Mouse (Mus musculus): ENCODE data around the gene Wwc1. TPM values are rescaled to one million over a fixed set of nuclear protein-coding genes. Genes with fewer than 3 reads are reported as not detected.

Gene Wwc1
- polyA plus RNA-seq, 1 experiment, result 3.5 TPM

GRCm38 (mm10) chr11:35857395-35858067 is 122.8 kb downstream of the Wwc1 start:
- no peaks in the 10 kb centered on the region for H3K27me3 ChIP-seq (ENCODE audit: control insufficient read depth, insufficient read depth, low read length)
- no peaks in the 10 kb centered on the region for H3K36me3 ChIP-seq (ENCODE audit: control insufficient read depth, insufficient read depth, low read length)
- H3K27ac ChIP-seq (ENCODE audit: control insufficient read depth, insufficient read depth, low read length), result no peak overlapping the region
- no peak overlapping the region for H3K4me3 ChIP-seq (ENCODE audit: control insufficient read depth, insufficient read depth, low read length)
- 90% methylated on average over 12 of the region's 12 CpGs for WGBS
- no peaks in the 10 kb centered on the region for H3K4me1 ChIP-seq (replicated peaks; ENCODE audit: control insufficient read depth, insufficient read depth, low read length)
- TF ChIP-seq POLR2A (IDR thresholded peaks at IDR 0.05; ENCODE audit: control insufficient read depth, extremely low read depth, insufficient read depth, low read length, poor library complexity), result no peak
- TF ChIP-seq CTCF (IDR thresholded peaks at IDR 0.05; ENCODE audit: borderline replicate concordance, control insufficient read depth, extremely low read depth, insufficient read depth, low read length, poor library complexity), result no peak
- DNase-seq, result no peak

GRCm38 (mm10) chr11:35856359-35857040 is 123.8 kb downstream of the Wwc1 start:
- no peak for DNase-seq
- H3K4me3 ChIP-seq (ENCODE audit: control insufficient read depth, insufficient read depth, low read length), result no peak overlapping the region
- WGBS, result 79% methylated on average over 11 of the region's 11 CpGs
- H3K27me3 ChIP-seq (ENCODE audit: control insufficient read depth, insufficient read depth, low read length), result no peaks in the 10 kb centered on the region
- TF ChIP-seq CTCF (IDR thresholded peaks at IDR 0.05; ENCODE audit: borderline replicate concordance, control insufficient read depth, extremely low read depth, insufficient read depth, low read length, poor library complexity) (no peak), POLR2A (IDR thresholded peaks at IDR 0.05; ENCODE audit: control insufficient read depth, extremely low read depth, insufficient read depth, low read length, poor library complexity) (no peak)
- H3K27ac ChIP-seq (ENCODE audit: control insufficient read depth, insufficient read depth, low read length), result no peak overlapping the region
- H3K4me1 ChIP-seq (replicated peaks; ENCODE audit: control insufficient read depth, insufficient read depth, low read length), result no peaks in the 10 kb centered on the region
- no peaks in the 10 kb centered on the region for H3K36me3 ChIP-seq (ENCODE audit: control insufficient read depth, insufficient read depth, low read length)

- no peak for DNase-seq
- no peaks in the 10 kb centered on the region for H3K27me3 ChIP-seq (ENCODE audit: control insufficient read depth, insufficient read depth, low read length)
- H3K27ac ChIP-seq (ENCODE audit: control insufficient read depth, insufficient read depth, low read length), result no peak overlapping the region
- TF ChIP-seq CTCF (IDR thresholded peaks at IDR 0.05; ENCODE audit: borderline replicate concordance, control insufficient read depth, extremely low read depth, insufficient read depth, low read length, poor library complexity), result no peak
- TF ChIP-seq POLR2A (IDR thresholded peaks at IDR 0.05; ENCODE audit: control insufficient read depth, extremely low read depth, insufficient read depth, low read length, poor library complexity), result no peak
- H3K4me1 ChIP-seq (replicated peaks; ENCODE audit: control insufficient read depth, insufficient read depth, low read length), result no peaks in the 10 kb centered on the region
- H3K4me3 ChIP-seq (ENCODE audit: control insufficient read depth, insufficient read depth, low read length), result no peak overlapping the region
- H3K36me3 ChIP-seq (ENCODE audit: control insufficient read depth, insufficient read depth, low read length), result no peaks in the 10 kb centered on the region
- WGBS, result 93% methylated on average over 8 of the region's 9 CpGs
Measured at GRCm38 (mm10) chr11:35855567-35855966, 124.8 kb downstream of the Wwc1 start.

GRCm38 (mm10) chr11:35854941-35855340 is 125.4 kb downstream of the Wwc1 start:
- 88% methylated on average over 5 of the region's 5 CpGs for WGBS
- no peaks in the 10 kb centered on the region for H3K4me1 ChIP-seq (replicated peaks; ENCODE audit: control insufficient read depth, insufficient read depth, low read length)
- DNase-seq, result no peak
- no peaks in the 10 kb centered on the region for H3K27me3 ChIP-seq (ENCODE audit: control insufficient read depth, insufficient read depth, low read length)
- no peak for TF ChIP-seq CTCF (IDR thresholded peaks at IDR 0.05; ENCODE audit: borderline replicate concordance, control insufficient read depth, extremely low read depth, insufficient read depth, low read length, poor library complexity)
- TF ChIP-seq POLR2A (IDR thresholded peaks at IDR 0.05; ENCODE audit: control insufficient read depth, extremely low read depth, insufficient read depth, low read length, poor library complexity), result no peak
- no peak overlapping the region for H3K4me3 ChIP-seq (ENCODE audit: control insufficient read depth, insufficient read depth, low read length)
- no peaks in the 10 kb centered on the region for H3K36me3 ChIP-seq (ENCODE audit: control insufficient read depth, insufficient read depth, low read length)
- no peak overlapping the region for H3K27ac ChIP-seq (ENCODE audit: control insufficient read depth, insufficient read depth, low read length)

- Histone ChIP-seq H3K4me1 (replicated peaks; ENCODE audit: control insufficient read depth, insufficient read depth, low read length) (no peaks in the 10 kb centered on the region), H3K36me3 (ENCODE audit: control insufficient read depth, insufficient read depth, low read length) (no peaks in the 10 kb centered on the region), H3K27ac (ENCODE audit: control insufficient read depth, insufficient read depth, low read length) (no peak overlapping the region), H3K4me3 (ENCODE audit: control insufficient read depth, insufficient read depth, low read length) (no peak overlapping the region), H3K27me3 (ENCODE audit: control insufficient read depth, insufficient read depth, low read length) (no peaks in the 10 kb centered on the region)
- TF ChIP-seq POLR2A (IDR thresholded peaks at IDR 0.05; ENCODE audit: control insufficient read depth, extremely low read depth, insufficient read depth, low read length, poor library complexity) (no peak), CTCF (IDR thresholded peaks at IDR 0.05; ENCODE audit: borderline replicate concordance, control insufficient read depth, extremely low read depth, insufficient read depth, low read length, poor library complexity) (no peak)
- 91% methylated on average over 4 of the region's 4 CpGs for WGBS
- no peak for DNase-seq
Measured at GRCm38 (mm10) chr11:35853651-35854050, 126.7 kb downstream of the Wwc1 start.

GRCm38 (mm10) chr11:35852731-35853130 is 127.6 kb downstream of the Wwc1 start:
- no peak overlapping the region for H3K4me3 ChIP-seq (ENCODE audit: control insufficient read depth, insufficient read depth, low read length)
- TF ChIP-seq CTCF (IDR thresholded peaks at IDR 0.05; ENCODE audit: borderline replicate concordance, control insufficient read depth, extremely low read depth, insufficient read depth, low read length, poor library complexity) (no peak), POLR2A (IDR thresholded peaks at IDR 0.05; ENCODE audit: control insufficient read depth, extremely low read depth, insufficient read depth, low read length, poor library complexity) (no peak)
- no peaks in the 10 kb centered on the region for H3K36me3 ChIP-seq (ENCODE audit: control insufficient read depth, insufficient read depth, low read length)
- DNase-seq, result peak; percentile 21
- H3K27me3 ChIP-seq (ENCODE audit: control insufficient read depth, insufficient read depth, low read length), result no peaks in the 10 kb centered on the region
- no peaks in the 10 kb centered on the region for H3K4me1 ChIP-seq (replicated peaks; ENCODE audit: control insufficient read depth, insufficient read depth, low read length)
- 48% methylated on average over 4 of the region's 4 CpGs for WGBS
- no peak overlapping the region for H3K27ac ChIP-seq (ENCODE audit: control insufficient read depth, insufficient read depth, low read length)
